Mouse (Mus musculus) gastrocnemius, adult 18-20 months (tissue): ENCODE measurements around the gene Ripply1. TPM values are rescaled to one million over a fixed set of nuclear protein-coding genes. Genes with fewer than 3 reads are reported as not detected.
"Not testable (repeated sequence)": the region's sequence is repeated elsewhere in the genome, so short reads cannot be mapped to it uniquely, and the experiment has no call there.

ENCODE experiments used
- DNase-seq: peaks from one replicate; pipeline ENCODE4 v3.0.0; 2021; ENCODE audit warnings: low spot score
- total RNA-seq, 2 experiments: library from RNA; stranded (reverse); gene quantifications; 2 replicates each; pipeline ENCODE4 v1.2.3; 2021

The Ripply1 gene
- total RNA-seq, 2 experiments from 2014 or later, result not detected

DNA sequence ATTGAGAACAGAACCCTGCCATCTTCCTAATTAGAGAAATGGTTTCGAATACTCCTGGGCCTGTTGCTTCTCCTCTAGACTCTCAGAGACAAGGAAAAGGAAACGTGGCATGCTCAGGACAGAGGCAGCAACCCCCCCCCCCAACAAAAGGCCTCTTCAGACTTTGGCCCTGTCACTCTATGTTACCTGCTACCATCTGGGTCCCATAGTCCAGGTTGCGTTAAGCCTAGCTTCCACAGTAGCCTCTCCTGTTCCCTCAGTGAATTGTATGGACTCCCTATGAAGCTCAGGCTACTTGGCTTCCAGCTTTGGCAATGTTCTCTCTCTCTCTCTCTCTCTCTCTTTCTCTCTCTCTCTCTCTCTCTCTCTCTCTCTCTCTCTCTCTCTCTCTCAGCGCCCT, 590 bp downstream of the Ripply1 start:
- no peak for DNase-seq

DNA sequence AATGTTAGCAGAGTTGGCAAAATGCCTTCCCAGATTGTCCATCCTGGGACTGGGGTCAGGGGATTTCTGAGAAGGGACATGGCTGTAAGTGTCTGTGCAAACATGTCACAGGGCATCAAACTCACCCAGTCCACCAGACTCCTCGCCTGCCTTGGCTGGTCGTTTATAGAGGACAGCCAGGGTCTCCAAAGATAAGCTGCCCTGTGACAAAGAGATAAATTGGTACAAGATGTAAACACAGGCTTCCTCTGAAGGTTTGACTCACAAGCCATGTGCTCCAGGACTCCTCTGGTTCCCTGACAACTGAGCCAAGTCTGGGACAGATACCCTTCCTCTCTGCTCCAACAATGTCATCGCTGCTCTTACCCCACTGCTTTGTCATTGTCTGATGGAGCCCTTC, 1.2 kb downstream of the Ripply1 start:
- DNase-seq, result no peak

- no peak for DNase-seq
These were observed 2.8 kb downstream of the Ripply1 start for GRCm38 (mm10) chrX:139779401-139779800.

DNA sequence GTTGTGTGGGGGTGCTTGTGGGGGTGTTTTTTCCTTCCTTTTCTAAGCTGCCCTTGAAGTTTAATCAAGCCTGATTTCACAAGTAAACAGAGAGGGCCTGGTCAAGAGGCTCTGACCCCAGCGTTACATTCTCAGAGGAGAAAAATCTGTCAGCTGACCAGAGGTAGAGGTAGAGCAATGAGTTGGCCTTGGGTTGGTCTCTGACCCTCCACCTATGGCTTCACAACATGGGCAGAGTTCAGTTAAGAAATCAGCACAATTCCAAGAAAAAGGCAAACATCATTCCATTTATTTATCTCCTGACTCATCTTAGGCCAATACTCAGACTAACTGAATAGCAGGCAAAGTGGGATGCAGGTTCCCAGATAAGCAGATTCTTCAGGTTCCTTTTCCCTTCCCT, 3.3 kb downstream of the Ripply1 start:
- no peak for DNase-seq

GRCm38 (mm10) chrX:139777357-139777756, 4.8 kb downstream of the Ripply1 start:
- DNase-seq, result no peak

- DNase-seq, result no peak
These were observed 7.0 kb downstream of the Ripply1 start for GRCm38 (mm10) chrX:139775084-139775612.

DNA sequence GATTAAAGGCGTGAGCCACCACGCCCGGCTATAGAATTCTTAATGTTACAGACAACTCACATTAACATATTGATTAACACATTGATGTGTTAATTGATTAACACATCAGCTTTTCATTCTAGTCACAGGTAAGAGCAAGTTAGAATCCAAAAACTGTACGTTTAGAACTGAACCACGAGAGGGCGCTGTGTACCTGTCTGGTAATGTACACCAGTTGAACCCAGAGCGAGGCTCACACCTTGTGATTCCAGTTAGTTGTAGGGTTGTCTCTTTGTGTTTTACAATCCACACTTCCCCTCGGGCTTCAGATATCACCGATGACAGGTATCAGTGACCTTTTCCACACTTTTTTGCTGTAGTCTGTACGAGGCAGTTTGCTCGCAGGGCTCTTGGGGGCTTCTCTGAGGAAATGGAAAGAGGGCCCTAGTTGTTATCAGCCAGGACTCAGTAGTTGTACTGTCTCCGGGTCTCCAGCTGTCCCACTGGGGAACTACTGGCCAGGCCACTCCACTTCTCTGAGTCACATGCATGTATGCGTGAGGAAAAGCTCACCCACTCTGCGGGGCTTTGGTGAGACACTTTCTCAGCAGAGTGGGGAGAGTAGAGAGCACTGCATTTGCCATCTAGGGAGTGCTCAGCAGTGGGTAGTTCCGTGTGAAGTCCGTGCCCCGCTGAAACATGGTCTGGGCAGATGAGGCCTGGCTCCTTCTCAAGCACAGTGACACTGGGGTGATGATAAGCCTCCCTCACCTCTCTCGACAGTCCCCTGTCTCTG, 7.7 kb downstream of the Ripply1 start:
- DNase-seq, result peak; percentile 21

- no peak for DNase-seq
These were observed 12.0 kb downstream of the Ripply1 start for GRCm38 (mm10) chrX:139769975-139770637.

- no peak for DNase-seq
These were observed 19.6 kb downstream of the Ripply1 start for GRCm38 (mm10) chrX:139762546-139762945.

GRCm38 (mm10) chrX:139758634-139759033, 23.5 kb downstream of the Ripply1 start:
- not testable (repeated sequence) for DNase-seq

DNA sequence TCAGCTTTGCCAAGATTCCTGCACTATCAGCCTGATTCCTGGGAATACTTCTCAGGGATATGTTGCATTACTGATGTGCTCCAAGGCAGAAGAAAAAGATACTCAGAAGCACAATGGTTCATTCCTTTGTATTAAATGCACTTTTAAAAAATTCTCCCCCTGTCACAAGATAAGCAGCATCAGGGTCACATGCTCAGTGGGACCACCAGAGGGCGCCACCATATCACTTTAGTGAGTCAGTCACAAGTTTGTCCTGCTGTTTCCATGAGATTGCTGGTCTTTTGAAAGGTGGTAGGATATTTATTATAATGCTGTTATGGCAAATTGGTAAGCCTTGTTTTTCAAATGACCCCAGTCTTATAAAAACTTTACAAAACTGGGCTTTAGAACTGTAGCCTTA, 30.3 kb downstream of the Ripply1 start:
- DNase-seq, result peak; percentile 15

GRCm38 (mm10) chrX:139737066-139737465, 45.1 kb downstream of the Ripply1 start:
- DNase-seq, result no peak

DNA sequence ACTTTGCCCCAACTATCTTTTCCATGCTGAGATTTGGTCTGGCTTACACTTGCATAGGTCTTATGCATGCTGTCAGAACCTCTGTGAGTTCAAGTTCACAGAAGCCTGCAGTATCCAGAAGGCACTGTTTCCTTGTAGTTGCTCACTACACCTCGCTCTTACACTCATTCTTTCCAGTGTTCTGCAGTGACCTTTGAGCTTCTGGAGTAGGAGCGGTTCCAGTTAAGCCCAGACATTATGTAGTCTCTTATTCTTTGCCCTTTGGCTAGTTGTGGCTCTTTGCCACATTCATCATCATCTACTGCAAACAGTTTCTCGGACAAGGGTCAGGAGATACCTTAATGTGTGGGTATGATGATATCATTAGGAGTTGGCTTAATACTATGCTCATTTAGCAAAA, 51.6 kb downstream of the Ripply1 start:
- DNase-seq, result no peak

Other genes starting within 250 kb of the Ripply1 start
- gene Rnf128, start 219.0 kb downstream of the Ripply1 start, total RNA-seq, result 10 to 100 TPM; 19.0 to 23.2 TPM
- 1 to 10 TPM; 4.1 to 6.3 TPM for gene Tbc1d8b, start 97.4 kb downstream of the Ripply1 start, total RNA-seq
- gene Gm15013, start 67.9 kb downstream of the Ripply1 start, total RNA-seq, result not detected
- under 1 TPM in 1 of 2 experiments, not detected in 1; 0.07 TPM for gene Cldn2, start 18.5 kb upstream of the Ripply1 start, total RNA-seq
- gene Morc4, start 89.3 kb upstream of the Ripply1 start, total RNA-seq, result 1 to 10 TPM; 3.8 to 5.7 TPM
- gene Rbm41, start 216.2 kb upstream of the Ripply1 start, total RNA-seq, result 1 to 10 TPM; 5.3 to 5.6 TPM